16 mouse cellular contexts compared by ENCODE assay signal in the genomic region with DNA sequence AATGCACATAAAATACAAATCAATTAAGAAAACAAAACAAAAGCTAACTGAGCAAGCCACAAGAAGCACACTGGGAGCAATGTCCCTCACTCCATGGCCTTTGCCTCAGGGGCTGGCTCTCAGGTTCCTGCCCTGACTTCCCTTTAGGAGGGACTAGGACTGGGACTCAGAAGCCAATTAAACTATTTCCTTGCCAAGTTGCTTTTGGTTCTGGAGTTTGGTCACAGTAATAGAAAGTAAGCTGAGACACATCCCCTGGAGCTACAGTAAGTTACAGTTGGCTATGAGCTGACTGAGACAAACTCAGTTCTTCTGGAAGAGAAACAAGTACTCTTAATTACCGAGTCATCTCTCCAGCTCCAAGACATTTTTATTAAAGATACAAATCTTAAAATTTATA.
"Had no signal": no experiment of that assay in that cellular context is flagged by ENCODE, and none has a peak within 500 bp of the region (broad histone marks: within the 10 kb centered on the region; RNA-seq: fewer than 3 reads in every experiment).

No protein-coding gene starts in this region.

- H3K4me2 ChIP-seq: lung, embryonic 14.5 days; midbrain, embryonic 12.5 days; neural tube, embryonic 13.5 days; stomach, embryonic 15.5 days had no signal

- ATAC-seq: midbrain, embryonic 16.5 days had no signal

- H3K4me3 ChIP-seq: midbrain, embryonic 10.5 days; midbrain, embryonic 12.5 days; myocyte; neural tube, embryonic 13.5 days; stomach, embryonic 15.5 days had no signal

- H3K4me1 ChIP-seq: midbrain, embryonic 10.5 days; midbrain, embryonic 12.5 days; neural tube, embryonic 13.5 days; stomach, embryonic 15.5 days had no signal

- H3K27me3 ChIP-seq: midbrain, embryonic 12.5 days; neural tube, embryonic 13.5 days; stomach, embryonic 15.5 days had no signal

- H3K27ac ChIP-seq: midbrain, embryonic 10.5 days; midbrain, embryonic 12.5 days; neural tube, embryonic 13.5 days; stomach, embryonic 15.5 days; stomach, postnatal 0 days had no signal

- H3K9ac ChIP-seq: lung, embryonic 14.5 days; midbrain, embryonic 12.5 days; neural tube, embryonic 13.5 days; stomach, embryonic 15.5 days had no signal

- H3K9me3 ChIP-seq: midbrain, embryonic 10.5 days; midbrain, embryonic 12.5 days; neural tube, embryonic 13.5 days; stomach, embryonic 15.5 days had no signal

- H3K36me3 ChIP-seq: stomach, embryonic 15.5 days had no signal

- DNase-seq: lung, adult 18-20 months; lung, embryonic 14.5 days; lung, postnatal 10 days; lung, postnatal 4 days; midbrain, embryonic 14.5 days; right cerebral cortex, postnatal 14 days; thymus, adult 2 months; thymus, postnatal 25 days; thymus, postnatal 4 days had no signal
